Mouse (Mus musculus): ENCODE results near the gene Ogt. TPM values are rescaled to one million over a fixed set of nuclear protein-coding genes. Genes with fewer than 3 reads are reported as not detected.

Gene Ogt
- polyA plus RNA-seq, 1 experiment from 2014 or later = 231 TPM

DNA sequence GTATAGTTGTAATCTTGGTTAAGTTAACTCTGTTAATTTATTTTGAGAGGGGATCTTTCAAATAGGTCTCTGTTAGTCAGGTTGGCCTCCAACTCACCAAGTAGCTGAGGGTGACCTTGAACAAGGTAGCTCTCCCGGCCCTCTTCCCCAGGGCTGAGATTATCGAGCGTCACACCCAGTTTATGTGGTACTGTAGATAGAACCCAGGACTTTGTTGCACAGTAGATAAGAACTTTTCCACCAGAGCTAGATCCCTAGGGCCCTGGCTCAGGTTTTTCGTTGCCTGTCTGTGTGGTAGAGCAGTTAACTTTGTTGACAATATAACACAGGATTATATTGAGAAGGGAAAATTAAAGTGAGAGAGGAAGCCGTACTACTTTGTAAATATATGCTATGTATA lies 6.8 kb downstream of the Ogt start:
- 89% methylated on average over 5 of the region's 5 CpGs for whole genome bisulfite sequencing
- ATAC-seq (replicated peaks) = no peak

DNA sequence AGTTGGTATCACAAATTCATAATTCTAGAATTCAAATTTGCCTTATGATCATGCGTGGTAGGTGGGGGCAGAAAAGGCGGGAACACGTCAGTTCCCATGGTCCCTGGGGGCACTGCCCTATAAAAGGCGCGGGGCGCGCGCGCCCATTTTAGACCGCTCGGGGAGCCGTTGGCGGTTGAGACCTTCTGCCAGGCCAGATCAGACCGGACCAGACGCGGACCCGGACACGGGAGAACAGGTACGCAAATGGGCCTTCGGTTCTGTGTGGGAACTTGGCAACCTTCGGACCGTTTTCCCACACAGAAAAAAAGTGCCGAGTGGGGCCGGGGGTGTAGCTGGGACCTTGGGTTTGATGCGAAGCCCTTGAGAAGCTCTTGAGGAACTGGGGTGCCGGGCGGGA lies 55.8 kb downstream of the Ogt start:
- H3K4me2 ChIP-seq (replicated peaks) = no peak overlapping the region
- no peak overlapping the region for H3K27ac ChIP-seq (replicated peaks)
- WGBS = 94% methylated on average over 27 of the region's 27 CpGs
- no peak overlapping the region for H3K4me3 ChIP-seq
- no peaks in the 10 kb centered on the region for H3K36me3 ChIP-seq
- H3K9ac ChIP-seq (replicated peaks) = no peak overlapping the region
- H3K9me3 ChIP-seq = 0 out of 2 replicates have a peak, but pooled peaks cover 6% of the 10 kb centered on the region
- no peaks in the 10 kb centered on the region for H3K4me1 ChIP-seq
- no peaks in the 10 kb centered on the region for H3K27me3 ChIP-seq
- no peak for ATAC-seq (replicated peaks)

More for the DNA sequence above, 6.8 kb downstream of the Ogt start:
- Histone ChIP-seq H3K36me3 (no peaks in the 10 kb centered on the region; the same call in 1 of the 2 replicates), H3K27ac (replicated peaks) (no peak overlapping the region), H3K4me1 (peaks cover 18% of the 10 kb centered on the region), H3K4me3 (no peak overlapping the region), H3K4me2 (replicated peaks) (no peak overlapping the region), H3K9me3 (no peaks in the 10 kb centered on the region), H3K9ac (replicated peaks) (no peak overlapping the region), H3K27me3 (no peaks in the 10 kb centered on the region)

DNA sequence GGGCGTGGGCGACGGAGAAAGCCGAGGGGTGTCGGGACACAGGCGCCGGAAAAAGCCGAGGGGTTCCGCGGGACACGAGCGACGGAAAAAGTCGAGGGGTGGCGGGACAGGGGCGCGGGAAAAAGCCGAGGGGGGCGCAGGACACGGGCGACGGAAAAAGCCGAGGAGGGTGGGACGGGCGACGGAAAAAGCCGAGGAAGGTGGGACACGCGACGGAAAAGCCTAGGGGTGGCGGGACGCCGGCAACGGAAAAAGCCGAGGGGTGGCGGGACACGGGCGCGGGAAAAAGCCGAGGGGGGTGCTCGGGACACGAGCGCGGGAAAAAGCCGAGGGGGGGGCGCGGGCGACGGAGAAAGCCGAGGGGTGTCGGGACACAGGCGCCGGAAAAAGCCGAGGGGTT lies 57.7 kb downstream of the Ogt start:
- 0 out of 2 replicates have a peak, but pooled peaks cover 6% of the 10 kb centered on the region for H3K9me3 ChIP-seq
- H3K27me3 ChIP-seq = no peaks in the 10 kb centered on the region
- no peaks in the 10 kb centered on the region for H3K4me1 ChIP-seq
- H3K9ac ChIP-seq (replicated peaks) = no peak overlapping the region
- H3K4me2 ChIP-seq (replicated peaks) = no peak overlapping the region
- no peak overlapping the region for H3K4me3 ChIP-seq
- no peaks in the 10 kb centered on the region for H3K36me3 ChIP-seq
- H3K27ac ChIP-seq (replicated peaks) = no peak overlapping the region
- 74% methylated on average over 39 of the region's 54 CpGs for WGBS
- ATAC-seq (replicated peaks) = no peak

DNA sequence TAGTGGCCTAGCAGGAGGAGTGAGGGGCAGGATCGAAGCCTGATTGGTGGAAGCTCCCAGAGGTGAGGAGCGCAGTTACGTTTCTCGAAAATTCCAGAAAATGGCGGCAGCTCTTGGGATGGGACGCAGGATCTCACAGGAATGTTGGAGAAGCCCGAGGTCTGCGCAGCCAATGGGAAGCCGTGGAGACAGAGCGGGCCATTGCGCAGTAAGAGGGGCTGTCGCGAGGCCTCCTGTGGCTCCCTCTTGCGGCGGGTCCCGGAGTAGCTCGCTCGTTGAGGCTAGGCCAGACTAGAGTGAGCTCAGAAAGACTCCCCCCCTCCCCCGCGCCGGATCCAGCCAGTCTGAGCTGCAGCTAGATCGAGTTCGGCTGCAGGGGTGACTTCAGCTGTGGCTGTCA lies 58.4 kb downstream of the Ogt start:
- H3K9ac ChIP-seq (replicated peaks) = no peak overlapping the region
- 0 out of 2 replicates have a peak, but pooled peaks cover 6% of the 10 kb centered on the region for H3K9me3 ChIP-seq
- H3K4me3 ChIP-seq = no peak overlapping the region
- no peaks in the 10 kb centered on the region for H3K27me3 ChIP-seq
- H3K36me3 ChIP-seq = no peaks in the 10 kb centered on the region
- no peak overlapping the region for H3K4me2 ChIP-seq (replicated peaks)
- WGBS = 67% methylated on average over 23 of the region's 23 CpGs
- ATAC-seq (replicated peaks) = no peak
- no peaks in the 10 kb centered on the region for H3K4me1 ChIP-seq
- H3K27ac ChIP-seq (replicated peaks) = no peak overlapping the region

DNA sequence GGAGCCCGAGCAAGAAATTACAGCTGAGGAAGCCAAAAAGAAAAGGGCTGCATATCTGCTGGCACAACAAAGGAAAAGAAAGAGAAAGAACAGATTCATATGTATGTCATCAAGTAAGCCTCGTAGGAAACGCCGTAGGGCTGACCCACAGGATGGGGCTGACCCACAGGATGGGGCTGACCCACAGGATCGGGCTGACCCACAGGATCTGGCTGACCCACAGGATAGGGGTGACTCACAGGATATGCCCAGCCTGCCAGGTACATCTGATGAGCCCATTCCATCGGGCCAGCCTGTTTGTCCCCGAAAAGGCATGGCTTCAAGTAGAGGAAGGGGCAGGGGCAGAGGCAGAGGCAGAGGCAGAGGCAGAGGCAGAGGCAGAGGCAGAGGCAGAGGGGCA lies 65.3 kb downstream of the Ogt start:
- no peak overlapping the region for H3K27ac ChIP-seq (replicated peaks)
- WGBS = 83% methylated on average over 7 of the region's 7 CpGs
- H3K9me3 ChIP-seq = no peaks in the 10 kb centered on the region
- H3K36me3 ChIP-seq = no peaks in the 10 kb centered on the region
- no peak overlapping the region for H3K4me2 ChIP-seq (replicated peaks)
- ATAC-seq (replicated peaks) = no peak
- no peak overlapping the region for H3K4me3 ChIP-seq
- H3K4me1 ChIP-seq = no peaks in the 10 kb centered on the region
- no peaks in the 10 kb centered on the region for H3K27me3 ChIP-seq
- H3K9ac ChIP-seq (replicated peaks) = no peak overlapping the region

DNA sequence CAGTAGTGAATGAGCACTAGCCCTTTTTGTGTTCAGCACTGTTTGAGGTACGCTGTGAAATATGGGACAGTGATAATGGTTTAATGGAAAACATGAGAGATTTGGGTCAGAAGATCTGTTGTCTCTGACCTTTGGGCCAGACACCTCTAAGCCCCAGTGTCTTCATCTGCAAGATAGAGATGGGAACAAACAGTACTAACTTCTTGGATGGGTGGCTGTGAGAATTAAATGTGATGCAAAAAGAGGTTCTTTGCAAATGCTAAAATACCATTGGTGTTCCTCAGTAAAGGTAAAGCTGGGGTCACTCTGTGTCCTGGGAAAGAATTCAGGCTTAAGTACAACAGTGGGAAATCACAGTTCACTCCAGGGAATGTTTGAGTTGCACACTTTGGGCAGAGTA lies 80.5 kb downstream of the Ogt start:
- no peak overlapping the region for H3K27ac ChIP-seq (replicated peaks)
- no peaks in the 10 kb centered on the region for H3K36me3 ChIP-seq
- no peak for ATAC-seq (replicated peaks)
- no peak overlapping the region for H3K4me2 ChIP-seq (replicated peaks)
- H3K4me1 ChIP-seq = no peaks in the 10 kb centered on the region
- no peak overlapping the region for H3K9ac ChIP-seq (replicated peaks)
- H3K27me3 ChIP-seq = no peaks in the 10 kb centered on the region
- H3K4me3 ChIP-seq = no peak overlapping the region
- WGBS = 48% methylated on average over 1 of the region's 1 CpGs
- no peaks in the 10 kb centered on the region for H3K9me3 ChIP-seq

DNA sequence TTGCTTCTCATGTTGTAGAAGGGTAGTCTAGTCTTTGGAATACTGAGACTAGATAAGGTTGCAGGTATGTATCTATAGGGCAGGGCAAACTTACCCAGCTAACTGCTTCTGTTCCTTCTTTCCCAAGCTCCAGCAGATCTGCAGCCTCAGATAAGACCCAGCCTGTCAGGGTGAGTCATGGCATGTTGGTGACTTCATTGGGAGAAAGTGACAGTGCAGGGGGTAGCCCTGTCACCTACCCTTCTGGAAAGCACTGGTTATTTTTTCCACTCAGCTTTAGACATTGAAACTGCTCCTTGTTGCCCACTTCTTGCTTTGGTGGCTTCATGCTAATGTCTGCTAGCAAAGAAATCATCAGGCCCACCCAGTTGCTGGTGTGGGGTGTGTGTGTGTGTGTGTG lies 90.2 kb downstream of the Ogt start:
- no peak for ATAC-seq (replicated peaks)
- H3K9ac ChIP-seq (replicated peaks) = no peak overlapping the region
- H3K4me2 ChIP-seq (replicated peaks) = no peak overlapping the region
- H3K4me1 ChIP-seq = no peaks in the 10 kb centered on the region
- H3K36me3 ChIP-seq = no peaks in the 10 kb centered on the region
- H3K4me3 ChIP-seq = no peak overlapping the region
- H3K9me3 ChIP-seq = no peaks in the 10 kb centered on the region
- H3K27ac ChIP-seq (replicated peaks) = no peak overlapping the region
- H3K27me3 ChIP-seq = no peaks in the 10 kb centered on the region

DNA sequence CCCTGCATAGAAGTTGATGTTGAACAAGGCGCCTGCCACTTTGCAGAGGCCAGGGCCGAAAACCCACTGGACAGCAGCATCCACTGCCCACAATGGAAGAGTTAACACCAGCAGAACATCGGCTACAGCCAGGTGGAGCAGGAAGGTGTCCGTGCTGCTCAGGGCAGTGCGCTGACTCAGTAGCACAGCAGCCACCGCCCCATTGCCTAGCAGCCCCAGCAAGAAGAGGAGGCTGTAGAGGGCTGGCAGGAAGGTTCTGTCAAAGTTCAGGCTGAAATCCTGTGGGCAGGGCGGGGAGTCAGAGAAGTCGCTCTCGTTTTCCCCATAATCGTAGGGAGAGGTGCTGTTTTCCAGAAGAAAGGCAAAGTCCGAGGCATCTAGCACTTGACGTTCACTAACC lies 92.8 kb downstream of the Ogt start:
- no peak for ATAC-seq (replicated peaks)
- no peak overlapping the region for H3K4me3 ChIP-seq
- H3K27ac ChIP-seq (replicated peaks) = no peak overlapping the region
- H3K4me2 ChIP-seq (replicated peaks) = no peak overlapping the region
- no peak overlapping the region for H3K9ac ChIP-seq (replicated peaks)
- 83% methylated on average over 12 of the region's 12 CpGs for WGBS
- H3K4me1 ChIP-seq = no peaks in the 10 kb centered on the region
- H3K27me3 ChIP-seq = no peaks in the 10 kb centered on the region
- no peaks in the 10 kb centered on the region for H3K36me3 ChIP-seq
- H3K9me3 ChIP-seq = no peaks in the 10 kb centered on the region

DNA sequence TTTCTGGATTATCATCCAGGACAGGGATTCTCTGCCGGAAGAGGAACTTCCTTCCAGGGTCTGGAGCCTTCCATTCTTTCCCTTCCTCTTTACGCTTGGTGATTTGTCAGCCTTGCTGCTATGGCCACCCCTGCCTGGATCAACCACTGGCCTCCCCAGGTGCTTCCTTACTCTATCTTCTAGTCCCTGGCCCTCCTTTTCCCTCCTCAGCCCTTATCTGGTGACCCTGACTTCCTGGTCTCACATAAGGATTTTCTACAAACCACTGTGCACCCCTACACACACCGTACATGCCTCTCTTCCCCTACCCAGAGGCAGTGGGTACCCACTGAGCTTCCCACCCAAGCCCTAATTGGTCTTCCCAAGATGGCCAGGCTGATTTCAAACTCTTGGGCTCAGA lies 93.4 kb downstream of the Ogt start:
- Histone ChIP-seq H3K9me3 (no peaks in the 10 kb centered on the region), H3K27me3 (no peaks in the 10 kb centered on the region), H3K4me1 (no peaks in the 10 kb centered on the region), H3K9ac (replicated peaks) (no peak overlapping the region), H3K4me3 (no peak overlapping the region), H3K27ac (replicated peaks) (no peak overlapping the region), H3K36me3 (no peaks in the 10 kb centered on the region), H3K4me2 (replicated peaks) (no peak overlapping the region)
- 97% methylated on average over 3 of the region's 3 CpGs for WGBS
- no peak for ATAC-seq (replicated peaks)

DNA sequence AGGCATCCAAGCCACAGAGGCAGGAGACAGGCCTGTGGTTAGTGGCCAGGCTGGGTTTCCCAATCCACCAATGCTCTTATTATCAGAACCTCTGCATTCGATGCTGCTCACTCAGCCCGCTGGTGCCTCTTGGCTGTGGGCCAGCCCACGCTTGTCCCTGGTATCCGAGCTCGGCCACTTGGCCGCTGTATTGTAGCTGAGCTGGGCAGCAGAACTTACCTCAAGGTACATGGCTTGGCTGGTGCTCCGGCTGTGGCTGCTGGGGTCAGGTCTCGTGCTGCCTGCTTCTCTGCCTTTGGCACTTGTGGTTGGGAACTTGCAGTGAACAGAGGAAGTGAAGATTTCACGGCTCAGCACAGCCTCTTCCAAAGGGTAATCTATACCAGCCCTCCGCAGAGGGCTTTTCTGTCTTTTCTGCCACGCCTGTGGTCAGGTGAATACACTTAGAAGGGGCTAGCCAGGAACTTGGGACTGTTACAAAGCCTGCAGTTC lies 94.0 kb downstream of the Ogt start, which contains the start of gene Cxcr3:
Gene Cxcr3 (minus strand): TSS at position 442 of the 492 bp plus-strand sequence.
- no peak within 1 kb of the TSS for H3K9ac ChIP-seq (replicated peaks)
- H3K36me3 ChIP-seq = no peaks in the 10 kb centered on the region
- ATAC-seq (replicated peaks) = no peak
- no peaks in the 10 kb centered on the region for H3K27me3 ChIP-seq
- H3K4me3 ChIP-seq = no peak within 1 kb of the TSS
- no peak within 1 kb of the TSS for H3K4me2 ChIP-seq (replicated peaks)
- H3K9me3 ChIP-seq = no peaks in the 10 kb centered on the region
- no peaks in the 10 kb centered on the region for H3K4me1 ChIP-seq
- H3K27ac ChIP-seq (replicated peaks) = no peak within 1 kb of the TSS
- 61% methylated on average over 11 of the region's 11 CpGs for WGBS

Other genes with a start within 250 kb of the Ogt start
- 61.9 and 63.1 TPM in 2 replicates for gene Zmym3, start 219.2 kb upstream of the Ogt start, polyA plus RNA-seq (2015; fragmentation: Nextera tagmentation; extraction: Ambion mirVana)
- gene Nono, start 210.7 kb upstream of the Ogt start, polyA plus RNA-seq (2015; fragmentation: Nextera tagmentation; extraction: Ambion mirVana) = 459 and 484 TPM in 2 replicates
- gene Itgb1bp2, start 191.0 kb upstream of the Ogt start, polyA plus RNA-seq (2015; fragmentation: Nextera tagmentation; extraction: Ambion mirVana) = 1.8 and 2.6 TPM in 2 replicates
- gene Taf1, start 107.3 kb upstream of the Ogt start, polyA plus RNA-seq (2015; fragmentation: Nextera tagmentation; extraction: Ambion mirVana) = 17.4 and 19.4 TPM in 2 replicates
- gene Cxcr3, start 94.2 kb downstream of the Ogt start, polyA plus RNA-seq (2015; fragmentation: Nextera tagmentation; extraction: Ambion mirVana) = 0.22 TPM in 1 of 2 replicates, not detected in the other
- gene Gm4779, start 154.4 kb downstream of the Ogt start, polyA plus RNA-seq (2015; fragmentation: Nextera tagmentation; extraction: Ambion mirVana) = 0.10 and 0.27 TPM in 2 replicates
- not detected in 2 replicates for gene 8030474K03Rik, start 154.6 kb downstream of the Ogt start, polyA plus RNA-seq (2015; fragmentation: Nextera tagmentation; extraction: Ambion mirVana)
- 4.5 and 5.1 TPM in 2 replicates for gene Nhsl2, start 209.3 kb downstream of the Ogt start, polyA plus RNA-seq (2015; fragmentation: Nextera tagmentation; extraction: Ambion mirVana)

All from forebrain, embryonic 15.5 days (tissue).